Mouse (Mus musculus) neural tube, embryonic 12.5 days (tissue): Measurements from ENCODE around the gene Plce1. TPM values are rescaled to one million over a fixed set of nuclear protein-coding genes. Genes with fewer than 3 reads are reported as not detected.

ENCODE experiments used
- ATAC-seq: fragments of 200-750 bp; cut with Nextera tagmentation; 2 replicates; pipeline ENCODE4 v1.8.0; 2017; ENCODE audit warnings: low read depth, mild to moderate bottlenecking, moderate TSS enrichment, moderate library complexity; ENCODE audit not compliant: low FRiP score
- H3K27ac ChIP-seq: fragments of 300-500 bp; sonication (generic); 2 replicates; pipeline ENCODE4 v1.5.1; 2016
- H3K27me3 ChIP-seq: fragments of 300-500 bp; sonication (generic); replicated peaks from 2 replicates; pipeline ENCODE4 v1.6.1; 2016; ENCODE audit warnings: mild to moderate bottlenecking
- H3K36me3 ChIP-seq: fragments of 300-500 bp; sonication (generic); 2 replicates; pipeline ENCODE4 v1.6.1; 2016; ENCODE audit warnings: mild to moderate bottlenecking
- H3K4me1 ChIP-seq: fragments of 300-500 bp; sonication (generic); 2 replicates; pipeline ENCODE4 v1.6.1; 2016
- H3K4me2 ChIP-seq: fragments of 300-500 bp; sonication (generic); replicated peaks from 2 replicates; pipeline ENCODE4 v1.6.1; 2016; ENCODE audit warnings: mild to moderate bottlenecking
- H3K4me3 ChIP-seq: fragments of 300-500 bp; sonication (generic); 2 replicates; pipeline ENCODE4 v1.5.1; 2016
- H3K9ac ChIP-seq: fragments of 300-500 bp; sonication (generic); 2 replicates; pipeline ENCODE4 v1.6.1; 2016; ENCODE audit warnings: mild to moderate bottlenecking
- H3K9me3 ChIP-seq: fragments of 300-500 bp; sonication (generic); 2 replicates; pipeline ENCODE4 v1.6.1; 2016; ENCODE audit warnings: mild to moderate bottlenecking
- WGBS: fragments of 180-500 bp; shearing (Covaris S2); methylation state at CpG from one replicate; pipeline ENCODE4 v1.1.7; 2016; 5-methylcytosine and 5-hydroxymethylcytosine counted together
- polyA plus RNA-seq: library from polyadenylated mRNA; unstranded; fragments of >200 nt; fragmentation: Nextera tagmentation; extraction: Ambion mirVana; gene quantifications from 2 replicates; pipeline ENCODE4 v1.2.1, GENCODE M21; 2016

Gene Plce1
- polyA plus RNA-seq, result 8.6 and 10.5 TPM in 2 replicates

DNA sequence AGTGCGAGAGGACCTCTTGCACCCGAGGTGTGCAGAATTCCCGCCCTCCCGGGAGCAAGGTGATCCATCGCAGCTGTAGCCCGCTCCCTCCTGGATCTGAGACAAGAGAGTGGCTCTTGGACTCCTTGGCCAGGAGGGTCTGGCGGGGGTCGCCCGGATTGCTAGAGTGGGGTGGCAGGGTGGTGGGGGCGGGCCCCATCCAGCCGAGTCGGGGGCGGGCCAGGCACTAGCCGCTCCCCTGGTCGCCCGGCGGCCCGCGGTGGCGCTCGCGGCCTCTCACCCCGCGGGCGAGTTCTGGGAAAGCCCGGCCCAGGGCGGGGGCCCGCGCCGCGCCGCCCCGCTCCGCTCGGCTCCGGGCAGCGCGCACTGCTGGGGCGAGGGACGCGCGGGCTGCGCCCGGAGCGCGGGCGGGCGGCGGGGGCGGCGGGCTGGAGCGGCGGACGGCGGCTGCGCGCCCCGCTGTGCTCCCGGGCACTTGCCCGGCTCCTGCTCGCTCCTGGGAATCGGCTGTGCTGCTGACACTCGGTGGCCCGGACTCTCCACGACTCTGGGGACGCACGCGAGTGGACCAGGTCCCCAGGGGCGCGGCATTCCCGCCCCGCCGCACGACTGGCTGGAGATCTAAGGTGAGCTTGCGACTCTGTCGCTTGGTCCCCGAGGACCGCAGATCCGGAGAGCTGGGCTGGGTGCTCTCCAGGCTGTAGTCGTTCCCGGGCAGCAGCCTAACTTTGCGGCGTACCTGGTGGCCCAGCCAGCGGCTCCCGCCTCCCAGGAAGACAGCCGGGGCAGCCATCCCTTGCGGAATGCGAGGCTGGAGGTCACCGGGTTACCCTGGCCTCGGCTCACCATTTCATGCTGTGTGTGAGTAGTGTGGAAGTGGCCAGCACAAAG lies at the start of gene Plce1:
Gene Plce1 (plus strand): TSS at position 379 of the 891 bp plus-strand sequence.
- Histone ChIP-seq H3K36me3 (no peaks in the 10 kb centered on the region), H3K4me1 (peaks cover 38% of the 10 kb centered on the region), H3K9me3 (no peaks in the 10 kb centered on the region), H3K27me3 (0 out of 2 replicates have a peak, but pooled peaks cover 2% of the 10 kb centered on the region), H3K4me3 (peak within 1 kb of the TSS; percentile 72), H3K9ac (peak within 1 kb of the TSS; percentile 79), H3K27ac (peak within 1 kb of the TSS; percentile 15; the same call in 1 of the 2 replicates), H3K4me2 (peak within 1 kb of the TSS; percentile 96)
- ATAC-seq, result peak; percentile 80
- WGBS, result under 1% methylated on average over 53 of the region's 90 CpGs

DNA sequence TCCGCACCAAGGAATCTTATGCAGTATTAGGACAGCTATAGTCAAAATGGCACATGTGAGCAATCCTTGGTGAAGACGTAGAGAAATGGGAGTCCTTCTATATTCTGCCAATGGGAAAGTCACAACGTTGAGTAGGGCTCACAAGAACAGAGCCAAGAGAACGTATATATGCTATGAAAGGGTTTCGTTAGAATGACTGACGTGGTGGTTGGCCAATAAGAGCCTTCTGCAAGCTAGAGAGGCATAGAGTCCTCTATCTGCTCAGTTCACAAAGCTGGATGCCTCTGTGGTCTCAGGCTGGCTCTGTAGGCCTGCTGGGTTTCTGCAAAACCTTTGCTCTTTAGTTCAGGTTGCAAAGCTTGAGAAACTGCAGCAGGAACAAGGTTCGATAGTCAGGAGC lies 49.6 kb upstream of the Plce1 start:
- Histone ChIP-seq H3K4me1 (no peaks in the 10 kb centered on the region), H3K9me3 (peaks cover 4% of the 10 kb centered on the region; the same call in 1 of the 2 replicates), H3K36me3 (no peaks in the 10 kb centered on the region), H3K27ac (no peak overlapping the region), H3K4me3 (no peak overlapping the region), H3K9ac (no peak overlapping the region), H3K4me2 (no peak overlapping the region), H3K27me3 (no peaks in the 10 kb centered on the region)
- WGBS, result 78% methylated on average over 7 of the region's 7 CpGs
- ATAC-seq, result no peak

DNA sequence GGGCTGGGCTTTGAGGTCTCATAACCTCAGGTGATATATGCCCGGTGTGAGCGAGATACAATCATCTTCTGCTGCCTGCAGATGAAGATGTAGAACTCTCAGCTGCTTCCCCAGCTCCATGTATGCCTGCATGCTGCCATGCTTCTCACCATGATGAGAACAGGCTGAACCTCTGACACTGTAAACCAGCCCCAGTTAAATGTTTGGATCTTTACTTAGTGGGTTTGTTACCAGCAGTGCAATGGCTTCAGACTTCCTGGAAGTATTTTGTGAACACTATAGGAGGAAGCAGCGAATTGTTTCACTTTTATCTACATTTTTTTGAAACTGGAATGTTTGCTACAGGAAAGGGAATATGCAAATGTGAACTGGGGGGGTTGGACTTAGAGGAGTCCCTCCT lies 48.9 kb upstream of the Plce1 start:
- H3K27me3 ChIP-seq, result no peaks in the 10 kb centered on the region
- H3K4me2 ChIP-seq, result no peak overlapping the region
- H3K9ac ChIP-seq, result no peak overlapping the region
- WGBS, result 84% methylated on average over 3 of the region's 3 CpGs
- no peaks in the 10 kb centered on the region for H3K36me3 ChIP-seq
- no peak overlapping the region for H3K4me3 ChIP-seq
- peaks cover 4% of the 10 kb centered on the region; the same call in 1 of the 2 replicates for H3K9me3 ChIP-seq
- H3K4me1 ChIP-seq, result no peaks in the 10 kb centered on the region
- ATAC-seq, result no peak
- no peak overlapping the region for H3K27ac ChIP-seq

DNA sequence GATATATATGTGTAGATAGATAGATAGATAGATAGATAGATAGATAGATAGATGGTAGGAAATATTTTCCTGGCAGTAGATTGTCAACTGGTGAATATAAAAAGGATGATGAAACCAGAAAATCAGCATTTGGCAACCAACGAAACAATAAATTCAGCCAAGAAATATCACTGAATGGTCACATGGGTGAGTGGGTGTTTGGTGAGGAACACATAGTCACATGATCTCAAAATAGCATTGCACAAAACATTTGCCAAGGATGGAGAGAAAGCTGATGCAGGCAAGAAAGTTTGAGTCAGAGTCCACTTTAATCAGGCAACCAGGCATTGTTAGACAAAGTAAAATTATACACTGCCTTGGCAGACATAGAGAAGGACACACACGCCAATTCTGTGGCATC lies 47.5 kb upstream of the Plce1 start:
- WGBS, result 86% methylated on average over 2 of the region's 2 CpGs
- Histone ChIP-seq H3K4me1 (no peaks in the 10 kb centered on the region), H3K9ac (no peak overlapping the region), H3K9me3 (peaks cover 4% of the 10 kb centered on the region; the same call in 1 of the 2 replicates), H3K4me2 (no peak overlapping the region), H3K36me3 (no peaks in the 10 kb centered on the region), H3K4me3 (no peak overlapping the region), H3K27ac (no peak overlapping the region), H3K27me3 (no peaks in the 10 kb centered on the region)
- ATAC-seq, result no peak

DNA sequence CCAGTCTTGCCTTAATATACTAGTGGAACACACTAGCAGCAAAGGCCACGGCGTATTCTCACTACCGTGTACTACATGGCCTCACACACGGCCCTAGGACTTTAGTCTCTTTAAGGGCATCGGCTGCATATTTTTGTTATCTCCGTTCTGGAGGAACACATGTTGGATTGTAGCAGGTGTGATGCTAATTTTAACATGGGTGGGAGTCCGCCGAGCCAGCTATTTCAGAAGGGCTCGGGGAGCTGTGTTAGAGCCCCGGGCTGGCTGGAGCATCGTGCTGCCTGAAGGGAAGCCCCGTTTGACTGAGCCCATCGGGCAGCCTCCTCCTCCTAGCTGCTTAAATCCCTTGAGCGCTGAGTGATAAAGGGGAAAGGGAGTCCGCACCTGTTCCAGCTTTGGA lies 45.7 kb upstream of the Plce1 start:
- Histone ChIP-seq H3K9ac (no peak overlapping the region), H3K9me3 (peaks cover 4% of the 10 kb centered on the region; the same call in 1 of the 2 replicates), H3K4me1 (no peaks in the 10 kb centered on the region), H3K4me2 (no peak overlapping the region), H3K27me3 (no peaks in the 10 kb centered on the region), H3K27ac (no peak overlapping the region), H3K36me3 (no peaks in the 10 kb centered on the region), H3K4me3 (no peak overlapping the region)
- 93% methylated on average over 15 of the region's 15 CpGs for WGBS
- no peak for ATAC-seq

DNA sequence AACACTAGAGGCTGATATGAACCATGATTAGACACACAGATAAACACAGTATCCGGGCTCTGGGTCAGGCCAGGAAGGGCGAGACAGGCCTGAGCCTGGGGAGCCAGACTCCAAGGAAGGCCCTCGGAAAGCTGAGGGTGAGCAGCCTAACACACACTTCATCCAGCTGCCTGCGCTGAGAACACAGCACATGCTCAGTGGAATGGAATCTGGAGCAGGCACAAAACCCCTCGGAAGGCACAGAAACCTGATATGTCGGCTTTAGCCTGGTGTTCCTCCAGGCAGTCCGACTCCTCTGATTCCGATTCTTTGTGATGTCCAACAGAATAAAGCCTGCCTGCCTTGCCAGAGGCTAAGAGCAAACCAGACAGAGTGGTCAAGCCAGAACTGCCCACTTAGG lies 39.0 kb upstream of the Plce1 start:
- Histone ChIP-seq H3K4me1 (no peaks in the 10 kb centered on the region), H3K27ac (no peak overlapping the region), H3K36me3 (no peaks in the 10 kb centered on the region), H3K9ac (no peak overlapping the region), H3K9me3 (no peaks in the 10 kb centered on the region), H3K27me3 (no peaks in the 10 kb centered on the region), H3K4me3 (no peak overlapping the region), H3K4me2 (no peak overlapping the region)
- WGBS, result 80% methylated on average over 8 of the region's 8 CpGs
- no peak for ATAC-seq

DNA sequence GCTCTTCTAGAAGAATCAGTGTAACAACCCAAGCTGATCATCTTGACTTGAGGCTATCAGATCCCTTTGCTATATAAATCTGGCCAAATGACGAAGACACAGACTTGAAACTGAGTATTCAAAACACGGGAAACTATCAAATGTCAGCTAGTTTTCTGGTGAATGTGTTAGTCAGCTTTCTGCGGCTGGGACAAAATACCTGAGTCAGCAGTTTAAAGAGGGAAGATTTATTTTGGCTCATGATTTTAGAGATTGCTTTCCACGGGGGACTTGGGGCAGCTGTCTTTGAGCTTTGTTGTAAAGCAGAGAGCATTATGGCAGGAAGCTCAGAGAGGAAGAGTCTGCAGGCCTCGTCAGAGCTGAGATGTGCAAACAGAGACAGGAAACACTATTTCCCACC lies 35.2 kb upstream of the Plce1 start:
- H3K27me3 ChIP-seq, result no peaks in the 10 kb centered on the region
- no peak overlapping the region for H3K4me3 ChIP-seq
- H3K9me3 ChIP-seq, result no peaks in the 10 kb centered on the region
- 68% methylated on average over 5 of the region's 5 CpGs for WGBS
- no peak overlapping the region for H3K4me2 ChIP-seq
- H3K4me1 ChIP-seq, result no peaks in the 10 kb centered on the region
- ATAC-seq, result no peak
- H3K9ac ChIP-seq, result no peak overlapping the region
- H3K36me3 ChIP-seq, result no peaks in the 10 kb centered on the region
- H3K27ac ChIP-seq, result no peak overlapping the region

DNA sequence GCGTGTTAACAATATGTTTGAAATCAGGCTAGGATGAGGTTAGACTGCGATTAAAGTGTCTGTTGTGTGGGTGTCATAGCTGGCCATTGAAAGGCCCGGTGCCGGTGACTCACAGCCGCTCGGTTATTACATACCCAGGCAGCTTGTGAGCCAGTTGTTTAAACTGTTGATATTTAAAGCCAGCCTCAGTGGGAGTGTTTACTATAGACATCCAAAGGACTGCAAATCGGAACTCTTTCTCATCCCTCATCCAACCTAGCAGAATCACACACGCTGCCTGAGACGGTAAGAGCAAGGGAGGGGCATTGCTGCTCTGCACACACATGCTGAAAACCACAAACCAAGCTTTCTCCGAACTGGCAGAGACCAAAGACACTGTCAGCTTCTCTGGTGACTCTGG lies 25.7 kb upstream of the Plce1 start:
- WGBS, result 90% methylated on average over 10 of the region's 10 CpGs
- Histone ChIP-seq H3K9ac (no peak overlapping the region), H3K27me3 (no peaks in the 10 kb centered on the region), H3K4me3 (no peak overlapping the region), H3K36me3 (no peaks in the 10 kb centered on the region), H3K27ac (no peak overlapping the region), H3K4me2 (no peak overlapping the region), H3K9me3 (peaks cover 9% of the 10 kb centered on the region; the same call in 1 of the 2 replicates), H3K4me1 (no peaks in the 10 kb centered on the region)
- ATAC-seq, result no peak

DNA sequence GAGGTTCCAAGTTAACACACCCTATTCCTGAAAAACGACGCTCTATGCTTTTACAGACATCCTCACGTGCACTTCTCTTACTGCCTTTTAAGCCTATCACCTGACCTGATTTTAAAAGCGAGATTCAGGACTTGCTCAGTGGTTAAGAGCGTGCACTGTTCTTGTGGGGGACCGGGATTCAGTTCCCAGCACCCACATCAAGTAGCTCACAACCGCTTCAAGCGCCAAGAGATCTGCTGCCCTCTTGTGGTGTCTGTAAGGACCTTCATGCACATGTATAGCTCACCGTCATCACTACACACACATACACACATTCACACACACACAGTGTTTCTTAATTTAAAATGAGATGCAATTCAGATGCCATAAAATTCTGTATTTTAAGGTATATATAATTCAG lies 21.9 kb upstream of the Plce1 start:
- Histone ChIP-seq H3K4me3 (no peak overlapping the region), H3K27ac (no peak overlapping the region), H3K9me3 (peaks cover 9% of the 10 kb centered on the region; the same call in 1 of the 2 replicates), H3K4me2 (no peak overlapping the region), H3K4me1 (no peaks in the 10 kb centered on the region), H3K36me3 (no peaks in the 10 kb centered on the region), H3K9ac (no peak overlapping the region), H3K27me3 (no peaks in the 10 kb centered on the region)
- WGBS, result 97% methylated on average over 9 of the region's 9 CpGs
- no peak for ATAC-seq

DNA sequence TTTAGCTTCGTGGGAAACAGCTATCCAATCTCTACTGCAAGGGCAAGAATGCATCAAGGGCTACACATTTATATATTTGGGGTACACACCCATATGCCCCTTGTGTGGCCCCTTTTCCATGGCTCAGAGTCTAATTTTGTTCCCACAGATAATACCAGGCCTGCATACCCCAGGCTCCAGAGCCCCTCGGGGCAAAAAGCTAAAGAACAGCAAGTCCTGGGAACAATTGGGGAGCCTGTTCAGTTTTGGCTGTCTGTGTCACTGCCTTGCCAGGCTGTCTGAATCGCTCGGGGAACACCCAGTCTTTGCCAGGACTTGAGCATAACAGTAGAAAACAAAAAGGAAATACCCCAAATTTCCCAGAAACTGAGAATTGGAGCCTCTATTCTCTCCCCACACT lies 20.2 kb upstream of the Plce1 start:
- no peak for ATAC-seq
- no peak overlapping the region for H3K4me2 ChIP-seq
- H3K4me1 ChIP-seq, result no peaks in the 10 kb centered on the region
- no peak overlapping the region for H3K4me3 ChIP-seq
- WGBS, result 79% methylated on average over 4 of the region's 4 CpGs
- H3K27me3 ChIP-seq, result no peaks in the 10 kb centered on the region
- H3K9me3 ChIP-seq, result peaks cover 9% of the 10 kb centered on the region; the same call in 1 of the 2 replicates
- H3K9ac ChIP-seq, result no peak overlapping the region
- H3K27ac ChIP-seq, result no peak overlapping the region
- H3K36me3 ChIP-seq, result no peaks in the 10 kb centered on the region

DNA sequence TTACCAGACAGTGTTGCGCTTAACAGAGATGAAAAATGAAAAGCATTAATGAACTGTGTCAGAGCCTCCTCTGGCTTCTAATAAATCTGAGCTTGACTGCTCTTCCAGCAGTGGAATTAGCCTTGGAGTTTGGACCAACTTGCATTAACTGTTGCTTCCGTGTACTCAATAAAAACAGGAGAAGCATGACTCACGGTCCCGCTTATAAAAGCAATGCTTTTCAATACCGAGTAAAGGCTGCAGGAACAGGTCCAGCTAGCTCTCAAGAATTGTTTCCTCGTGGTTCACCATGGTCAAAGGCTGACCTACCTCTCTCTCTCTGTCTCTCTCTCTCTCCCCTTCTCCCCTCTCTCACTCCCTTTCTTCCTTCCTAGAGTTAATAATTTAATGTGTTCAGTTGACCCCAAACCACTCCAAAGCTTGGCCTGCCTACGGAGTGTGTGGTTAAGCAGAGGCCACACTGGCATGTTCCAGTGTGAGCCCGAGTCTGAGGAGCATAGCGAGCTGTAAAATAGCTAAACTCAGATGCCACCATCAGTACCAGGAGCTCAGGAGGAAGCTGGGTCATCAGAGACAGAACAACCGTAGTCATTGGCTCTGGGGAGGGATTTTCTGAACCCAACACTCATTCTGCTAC lies 10.5 kb upstream of the Plce1 start:
- H3K4me2 ChIP-seq, result no peak overlapping the region
- WGBS, result 88% methylated on average over 10 of the region's 10 CpGs

DNA sequence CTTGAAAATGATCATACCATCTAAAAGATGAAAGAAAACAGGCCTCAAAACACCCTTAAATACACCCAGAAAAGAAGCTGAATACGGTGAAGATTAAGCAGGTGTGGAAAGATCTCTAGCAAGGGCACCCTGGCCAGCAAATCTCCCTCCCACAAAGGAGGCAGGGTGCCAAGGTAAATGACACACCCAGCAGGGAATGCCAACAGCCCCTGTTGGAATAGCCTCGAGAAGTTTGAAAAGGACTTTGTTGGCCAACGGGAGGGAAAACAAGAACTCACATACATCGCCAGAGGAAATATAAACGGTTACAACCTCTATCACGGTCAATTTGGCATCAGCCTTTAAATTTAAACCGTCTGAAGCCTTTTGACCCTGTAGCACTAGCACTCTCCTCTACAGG lies 5.5 kb upstream of the Plce1 start:
- Histone ChIP-seq H3K4me3 (no peak overlapping the region), H3K4me2 (no peak overlapping the region), H3K27me3 (no peaks in the 10 kb centered on the region), H3K9me3 (no peaks in the 10 kb centered on the region), H3K36me3 (no peaks in the 10 kb centered on the region), H3K4me1 (peaks cover 17% of the 10 kb centered on the region), H3K9ac (no peak overlapping the region), H3K27ac (no peak overlapping the region)
- WGBS, result 59% methylated on average over 7 of the region's 7 CpGs
- no peak for ATAC-seq

More for the DNA sequence above, 10.5 kb upstream of the Plce1 start:
- Histone ChIP-seq H3K9me3 (no peaks in the 10 kb centered on the region), H3K4me1 (no peaks in the 10 kb centered on the region), H3K27me3 (no peaks in the 10 kb centered on the region), H3K27ac (no peak overlapping the region), H3K4me3 (no peak overlapping the region), H3K36me3 (no peaks in the 10 kb centered on the region), H3K9ac (no peak overlapping the region)
- ATAC-seq, result no peak
